ENCODE assay signal across 30 mouse cellular contexts in genomic region chr11:67888521-67888920, GRCm38 (mm10). TPM values are rescaled to one million over a fixed set of nuclear protein-coding genes. Genes with fewer than 3 reads are reported as not detected.
A peak's percentile ranks its signal among the peaks of the same experiment; 100 is the strongest.
DNase-seq lines count a peak whose midpoint lies in the region; ATAC-seq and TF ChIP-seq lines count a peak whose summit lies in the region.
"Had no signal": no experiment of that assay in that cellular context is flagged by ENCODE, and none has a peak within 500 bp of the region (broad histone marks: within the 10 kb centered on the region; RNA-seq: fewer than 3 reads in every experiment).

No protein-coding gene starts in this region.

- H3K4me1 ChIP-seq in forebrain, postnatal 0 days (ENCODE audit: insufficient read depth), result no peaks in the 10 kb centered on the region
- H3K4me1 ChIP-seq in forebrain, embryonic 12.5 days, result no peaks in the 10 kb centered on the region
- peaks cover 8% of the 10 kb centered on the region; the same call in 1 of the 2 replicates for H3K4me1 ChIP-seq in heart, embryonic 15.5 days (replicated peaks)
- H3K4me1 ChIP-seq in heart, adult 2 months (ENCODE audit: control insufficient read depth, insufficient read depth, low read length), result no peaks in the 10 kb centered on the region
- H3K4me1 ChIP-seq: embryonic facial prominence, embryonic 12.5 days; hindbrain, embryonic 15.5 days; midbrain, embryonic 13.5 days; neural tube, embryonic 13.5 days; stomach, embryonic 15.5 days had no signal

- no peak overlapping the region for H3K9ac ChIP-seq in forebrain, postnatal 0 days
- H3K9ac ChIP-seq in forebrain, embryonic 12.5 days, result no peak overlapping the region
- no peak overlapping the region for H3K9ac ChIP-seq in heart, embryonic 15.5 days
- H3K9ac ChIP-seq in heart, adult 2 months (ENCODE audit: low read depth, low read length), result no peak overlapping the region
- H3K9ac ChIP-seq: embryonic facial prominence, embryonic 12.5 days; hindbrain, embryonic 15.5 days; liver, embryonic 14.5 days; midbrain, embryonic 13.5 days; neural tube, embryonic 13.5 days; stomach, embryonic 15.5 days had no signal

- intact Hi-C loops in heart, adult 2 months (cut with DNase I), result no loop called here
- intact Hi-C loops in left cerebral cortex, adult 2 months (cut with DNase I), result loop anchor here (1.0 to 2.0 kb wide), 2 partner anchors 37 to 68 kb away; no protein-coding TSS in a partner anchor

- TF ChIP-seq POLR2A in heart, adult 2 months (IDR thresholded peaks at IDR 0.05; ENCODE audit: insufficient read depth, low read depth, low read length), result no peak

- no peak overlapping the region for H3K4me2 ChIP-seq in forebrain, postnatal 0 days (ENCODE audit: low read depth)
- H3K4me2 ChIP-seq in forebrain, embryonic 12.5 days, result no peak overlapping the region
- 0 out of 2 replicates have a peak overlapping the region, but pooled peaks have one; percentile 8 for H3K4me2 ChIP-seq in heart, embryonic 15.5 days
- H3K4me2 ChIP-seq: embryonic facial prominence, embryonic 12.5 days; hindbrain, embryonic 15.5 days; midbrain, embryonic 13.5 days; neural tube, embryonic 13.5 days; stomach, embryonic 15.5 days had no signal

- no peaks in the 10 kb centered on the region for H3K27me3 ChIP-seq in forebrain, postnatal 0 days (ENCODE audit: insufficient read depth, low read length)
- H3K27me3 ChIP-seq in forebrain, embryonic 12.5 days, result no peaks in the 10 kb centered on the region
- H3K27me3 ChIP-seq in heart, embryonic 15.5 days, result no peaks in the 10 kb centered on the region
- no peaks in the 10 kb centered on the region for H3K27me3 ChIP-seq in heart, adult 2 months (ENCODE audit: control insufficient read depth, insufficient read depth, low read length)
- H3K27me3 ChIP-seq: embryonic facial prominence, embryonic 12.5 days; hindbrain, embryonic 15.5 days; midbrain, embryonic 13.5 days; neural tube, embryonic 13.5 days; stomach, embryonic 15.5 days had no signal

- no peak; the same call in 1 of the 2 replicates for ATAC-seq in forebrain, postnatal 0 days
- ATAC-seq in forebrain, embryonic 12.5 days (ENCODE audit: low FRiP score), result no peak
- ATAC-seq in heart, embryonic 15.5 days (replicated peaks; ENCODE audit: insufficient number of reproducible peaks, insufficient read depth, low FRiP score, low read depth), result no peak
- ATAC-seq: inflammation-experienced regulatory T-cells, adult 6 months; midbrain, embryonic 13.5 days had no signal

- TF ChIP-seq EP300 in heart, adult 2 months (IDR thresholded peaks at IDR 0.05; ENCODE audit: insufficient read depth, low read depth, low read length), result no peak

- TF ChIP-seq CTCF in forebrain, postnatal 0 days (IDR thresholded peaks at IDR 0.05; ENCODE audit: low read depth), result no peak
- no peak for TF ChIP-seq CTCF in heart, adult 2 months (IDR thresholded peaks at IDR 0.05)
- no peak for TF ChIP-seq CTCF in left cerebral cortex, adult 2 months (IDR thresholded peaks at IDR 0.05)

- DNase-seq in forebrain, postnatal 0 days, result peak; percentile 62
- no peak for DNase-seq in heart, adult 2 months
- no peak for DNase-seq in left cerebral cortex, adult 2 months (ENCODE audit: extremely low spot score in 1 of 2, low spot score in 2 of 2)
- DNase-seq in left cerebral cortex, adult 18-20 months (ENCODE audit: low spot score in 2 of 2), result no peak
- no peak for DNase-seq in thymus, postnatal 4 days
- DNase-seq: adrenal gland, adult 8-10 months; cerebellum, adult 8-10 months; cerebellum, postnatal 36 days; embryo, embryonic 11 days; gastrocnemius, postnatal 36 days; kidney, adult 11 months; kidney, postnatal 14 days; liver; lung, adult 2 months; lung, postnatal 10 days; right cerebral cortex, postnatal 25 days; thymus, postnatal 14 days had no signal

- H3K36me3 ChIP-seq in forebrain, postnatal 0 days (ENCODE audit: insufficient read depth), result no peaks in the 10 kb centered on the region
- H3K36me3 ChIP-seq in forebrain, embryonic 12.5 days (replicated peaks), result no peaks in the 10 kb centered on the region
- H3K36me3 ChIP-seq in heart, embryonic 15.5 days, result no peaks in the 10 kb centered on the region
- no peaks in the 10 kb centered on the region for H3K36me3 ChIP-seq in heart, adult 2 months (ENCODE audit: control insufficient read depth, insufficient read depth, low read length)
- H3K36me3 ChIP-seq: embryonic facial prominence, embryonic 12.5 days; G1E; hindbrain, embryonic 15.5 days; midbrain, embryonic 13.5 days; neural tube, embryonic 13.5 days; stomach, embryonic 15.5 days had no signal

- 54% methylated on average over 5 of the region's 5 CpGs for WGBS in forebrain, postnatal 0 days
- WGBS in forebrain, embryonic 12.5 days, result 84% methylated on average over 5 of the region's 5 CpGs
- WGBS in heart, embryonic 15.5 days, result 34% methylated on average over 5 of the region's 5 CpGs
- 42% methylated on average over 5 of the region's 5 CpGs for WGBS in heart, adult 2 months

- H3K9me3 ChIP-seq in forebrain, postnatal 0 days (ENCODE audit: low read length), result no peaks in the 10 kb centered on the region
- peaks cover 6% of the 10 kb centered on the region; the same call in 1 of the 2 replicates for H3K9me3 ChIP-seq in forebrain, embryonic 12.5 days
- H3K9me3 ChIP-seq in heart, embryonic 15.5 days (replicated peaks), result no peaks in the 10 kb centered on the region
- H3K9me3 ChIP-seq: embryonic facial prominence, embryonic 12.5 days; hindbrain, embryonic 15.5 days; midbrain, embryonic 13.5 days; neural tube, embryonic 13.5 days; stomach, embryonic 15.5 days had no signal

- H3K79me2 ChIP-seq in heart, adult 2 months (replicated peaks; ENCODE audit: control insufficient read depth, insufficient read depth, low read length), result no peaks in the 10 kb centered on the region

- H3K4me3 ChIP-seq in forebrain, postnatal 0 days (ENCODE audit: low read depth, low read length), result no peak overlapping the region
- H3K4me3 ChIP-seq in forebrain, embryonic 12.5 days (replicated peaks), result no peak overlapping the region
- H3K4me3 ChIP-seq in heart, embryonic 15.5 days, result no peak overlapping the region
- H3K4me3 ChIP-seq in heart, adult 2 months, result no peak overlapping the region
- H3K4me3 ChIP-seq in left cerebral cortex, adult 2 months, result no peak overlapping the region
- H3K4me3 ChIP-seq: embryonic facial prominence, embryonic 12.5 days; hindbrain, embryonic 15.5 days; midbrain, embryonic 13.5 days; neural tube, embryonic 13.5 days; stomach, embryonic 15.5 days had no signal

- H3K27ac ChIP-seq in forebrain, postnatal 0 days (ENCODE audit: low read depth, low read length), result peak overlapping the region; percentile 77
- no peak overlapping the region for H3K27ac ChIP-seq in forebrain, embryonic 12.5 days
- peak overlapping the region; percentile 9; the same call in 1 of the 2 replicates for H3K27ac ChIP-seq in heart, embryonic 15.5 days
- no peak overlapping the region for H3K27ac ChIP-seq in heart, adult 2 months
- peak overlapping the region; percentile 72 for H3K27ac ChIP-seq in left cerebral cortex, adult 2 months
- H3K27ac ChIP-seq: embryonic facial prominence, embryonic 12.5 days; hindbrain, embryonic 15.5 days; liver, embryonic 14.5 days; macrophage; midbrain, embryonic 13.5 days; neural tube, embryonic 13.5 days; stomach, embryonic 15.5 days had no signal

RNA-seq across cellular contexts. Expression of gene Usp43, which starts 33.4 kb away (rescaled TPM):
- total RNA-seq in forebrain, postnatal 0 days (2014; rRNA removed), result 7.0 and 12.3 TPM in 2 replicates
- polyA plus RNA-seq in forebrain, postnatal 0 days (2015; fragmentation: Nextera tagmentation; extraction: Ambion mirVana), result 3.8 and 4.8 TPM in 2 replicates
- polyA plus RNA-seq in forebrain, embryonic 12.5 days (2016; fragmentation: Nextera tagmentation; extraction: Ambion mirVana), result 0.64 and 0.77 TPM in 2 replicates
- 0.86 and 0.95 TPM in 2 replicates for polyA plus RNA-seq in heart, embryonic 15.5 days (2015; fragmentation: Nextera tagmentation; extraction: Ambion mirVana)
- total RNA-seq in heart, adult 2 months (2021), result 1 to 10 TPM; 1.6 to 1.7 TPM
- 1.1 and 1.4 TPM in 2 replicates for polyA plus RNA-seq in heart, adult 2 months (2012; rRNA removed)
- total RNA-seq in left cerebral cortex, adult 2 months (2021), result 1 to 10 TPM; 3.4 to 4.8 TPM
- 1 to 10 TPM; 2.7 to 2.8 TPM for total RNA-seq in left cerebral cortex, adult 18-20 months (2021)
- total RNA-seq: hematopoietic stem cell, adult 5-6 weeks; megakaryocyte-erythroid progenitor cell, adult 5-6 weeks had no signal
- polyA plus RNA-seq: G1E; inflammation-experienced regulatory T-cells, adult 6 months; macrophage had no signal

Comparison
In these comparisons a context has a peak if more than half of its experiments do, and no peak if none do; other contexts are left out.
1. H3K27ac ChIP-seq: peak in forebrain, postnatal 0 days (single experiment), heart, embryonic 15.5 days (single experiment) and left cerebral cortex, adult 2 months (single experiment); none in forebrain, embryonic 12.5 days (single experiment) and heart, adult 2 months (single experiment).